Mouse (Mus musculus): ENCODE data around the gene Sspo. TPM values are rescaled to one million over a fixed set of nuclear protein-coding genes. Genes with fewer than 3 reads are reported as not detected.

Gene Sspo
- total RNA-seq, 2 experiments from 2014 or later, result 0.56 to 1.5 TPM

- peak; percentile 91 to 92 for DNase-seq (ENCODE audit: extremely low spot score in 1 of 2, low spot score in 2 of 2)
- TF ChIP-seq CTCF (IDR thresholded peaks at IDR 0.05), result no peak; the same call in 1 of the 2 replicates
- peak within 1 kb of the TSS; percentile 97 for H3K27ac ChIP-seq
- peak within 1 kb of the TSS; percentile 73 for H3K4me3 ChIP-seq
- intact Hi-C loops (cut with DNase I), result loop anchor here (1.0 to 5.0 kb wide), 4 partner anchors 17 to 360 kb away; partner anchors contain the start of genes Krba1, Lrrc61, Sspo and Zfp467
Observed at GRCm38 (mm10) chr6:48537105-48537954, 89.3 kb downstream of the Sspo start, which contains the start of gene Atp6v0e2. TSS of gene Atp6v0e2 (plus strand) at chr6:48537615.

- Histone ChIP-seq H3K27ac (peak overlapping the region; percentile 97), H3K4me3 (peak overlapping the region; percentile 73)
- TF ChIP-seq CTCF (IDR thresholded peaks at IDR 0.05), result peak; percentile 75
- intact Hi-C loops (cut with DNase I), result loop anchor here (5.0 kb wide), 2 partner anchors 92 to 142 kb away; partner anchors contain the start of genes Krba1, Sspo and Zfp467
- DNase-seq (ENCODE audit: extremely low spot score in 1 of 2, low spot score in 2 of 2), result peak; percentile 67 to 80
Observed at GRCm38 (mm10) chr6:48538841-48539737, 91.1 kb downstream of the Sspo start.

- DNase-seq (ENCODE audit: extremely low spot score in 1 of 2, low spot score in 2 of 2), result no peak
- no peak for TF ChIP-seq CTCF (IDR thresholded peaks at IDR 0.05)
- H3K4me3 ChIP-seq, result 0 out of 2 replicates have a peak overlapping the region, but pooled peaks have one; percentile 17
- no peak overlapping the region; the same call in 1 of the 2 replicates for H3K27ac ChIP-seq
- intact Hi-C loops (cut with DNase I), result loop anchor here (5.0 kb wide), 3 partner anchors 93 to 143 kb away; partner anchors contain the start of genes Krba1, Sspo and Zfp467
Observed at GRCm38 (mm10) chr6:48539860-48540259, 91.8 kb downstream of the Sspo start.

- no peak for TF ChIP-seq CTCF (IDR thresholded peaks at IDR 0.05)
- no peak for DNase-seq (ENCODE audit: extremely low spot score in 1 of 2, low spot score in 2 of 2)
- H3K27ac ChIP-seq, result no peak overlapping the region
- intact Hi-C loops (cut with DNase I), result loop anchor here (5.0 kb wide), 1 partner anchor 102 kb away; no protein-coding TSS in a partner anchor
- no peak overlapping the region for H3K4me3 ChIP-seq
Observed at GRCm38 (mm10) chr6:48540721-48541120, 92.7 kb downstream of the Sspo start.

- no peak for DNase-seq (ENCODE audit: extremely low spot score in 1 of 2, low spot score in 2 of 2)
- TF ChIP-seq CTCF (IDR thresholded peaks at IDR 0.05), result no peak
Observed at GRCm38 (mm10) chr6:48541560-48542450, 93.8 kb downstream of the Sspo start.

DNA sequence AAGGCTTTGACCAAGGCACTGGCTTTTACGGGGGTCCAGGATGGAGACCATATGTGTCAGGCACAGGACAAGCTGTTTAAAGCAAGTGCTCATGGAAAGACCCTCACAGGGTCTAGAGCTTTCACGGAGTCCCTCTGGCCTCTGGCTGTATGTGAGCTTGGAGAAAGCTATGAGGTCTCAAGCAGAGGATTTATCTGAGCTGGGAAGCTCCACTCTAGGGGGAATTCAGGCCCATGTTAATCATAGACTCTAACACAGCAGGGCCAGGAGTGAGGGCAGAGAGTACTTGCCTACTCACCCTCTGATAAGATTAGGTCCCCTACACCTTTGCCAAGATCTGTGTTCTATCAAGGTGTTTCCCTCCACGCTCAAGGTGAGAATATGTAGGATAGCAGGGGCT, 94.6 kb downstream of the Sspo start:
- no peak overlapping the region for H3K4me3 ChIP-seq
- no peak for DNase-seq (ENCODE audit: extremely low spot score in 1 of 2, low spot score in 2 of 2)
- intact Hi-C loops (cut with DNase I), result loop anchor here (5.0 kb wide), 1 partner anchor 100 kb away; no protein-coding TSS in a partner anchor
- TF ChIP-seq CTCF (IDR thresholded peaks at IDR 0.05), result no peak
- no peak overlapping the region for H3K27ac ChIP-seq

More at GRCm38 (mm10) chr6:48541560-48542450, 93.8 kb downstream of the Sspo start:
- intact Hi-C loops (cut with DNase I), result loop anchor here (5.0 kb wide), 1 partner anchor 100 kb away; no protein-coding TSS in a partner anchor
- Histone ChIP-seq H3K27ac (no peak overlapping the region), H3K4me3 (no peak overlapping the region)

DNA sequence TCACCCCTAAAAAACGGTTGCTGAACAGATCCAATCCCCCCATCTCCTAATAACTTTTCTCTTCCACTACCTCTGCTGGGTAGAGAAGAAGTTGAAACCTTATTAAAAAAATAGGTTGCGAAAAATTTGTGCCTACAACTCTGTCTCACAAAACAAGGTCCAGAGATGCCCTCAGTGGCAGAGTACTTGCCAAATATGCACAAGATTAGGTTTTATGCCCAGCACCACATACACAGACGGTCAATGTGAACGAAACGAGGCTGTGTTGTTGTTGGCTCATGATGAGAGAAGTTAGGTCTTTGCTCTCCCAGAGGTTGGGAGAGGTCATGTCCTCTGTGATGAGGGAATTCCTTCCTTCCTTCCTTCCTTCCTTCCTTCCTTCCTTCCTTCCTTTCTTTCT, 97.2 kb downstream of the Sspo start:
- H3K4me3 ChIP-seq, result no peak overlapping the region
- DNase-seq (ENCODE audit: extremely low spot score in 1 of 2, low spot score in 2 of 2), result no peak
- no peak for TF ChIP-seq CTCF (IDR thresholded peaks at IDR 0.05)
- no peak overlapping the region for H3K27ac ChIP-seq
- intact Hi-C loops (cut with DNase I), result no loop called here

- H3K27ac ChIP-seq, result no peak overlapping the region
- intact Hi-C loops (cut with DNase I), result no loop called here
- TF ChIP-seq CTCF (IDR thresholded peaks at IDR 0.05), result peak; percentile 29
- no peak for DNase-seq (ENCODE audit: extremely low spot score in 1 of 2, low spot score in 2 of 2)
- H3K4me3 ChIP-seq, result no peak overlapping the region
Observed at GRCm38 (mm10) chr6:48546271-48546670, 98.2 kb downstream of the Sspo start.

- H3K4me3 ChIP-seq, result no peak overlapping the region
- intact Hi-C loops (cut with DNase I), result no loop called here
- no peak for TF ChIP-seq CTCF (IDR thresholded peaks at IDR 0.05)
- no peak for DNase-seq (ENCODE audit: extremely low spot score in 1 of 2, low spot score in 2 of 2)
- H3K27ac ChIP-seq, result no peak overlapping the region
Observed at GRCm38 (mm10) chr6:48546858-48547257, 98.8 kb downstream of the Sspo start.

- no peak for DNase-seq (ENCODE audit: extremely low spot score in 1 of 2, low spot score in 2 of 2)
- intact Hi-C loops (cut with DNase I), result no loop called here
- H3K27ac ChIP-seq, result no peak overlapping the region
- no peak for TF ChIP-seq CTCF (IDR thresholded peaks at IDR 0.05)
- H3K4me3 ChIP-seq, result no peak overlapping the region
Observed at GRCm38 (mm10) chr6:48548314-48548713, 100.3 kb downstream of the Sspo start.

Small RNA genes lying within 50 kb of the gene (microRNA-seq; reads per million reads assigned to microRNA genes)
- 0 reads per million in 2 experiments for gene Gm24325

Other genes starting within 250 kb of the Sspo start
- gene Krba1, start 52.6 kb upstream of the Sspo start, total RNA-seq (2021), result 10 to 100 TPM; 52.7 to 53.1 TPM
- gene Zfp467, start 2.4 kb upstream of the Sspo start, total RNA-seq (2021), result 10 to 100 TPM; 22.5 to 23.8 TPM
- gene Atp6v0e2, start 89.4 kb downstream of the Sspo start, total RNA-seq (2021), result 100 to 1,000 TPM; 411 to 422 TPM
- gene Lrrc61, start 106.6 kb downstream of the Sspo start, total RNA-seq (2021), result 10 to 100 TPM; 35.8 to 36.8 TPM
- 10 to 100 TPM; 12.3 to 12.8 TPM for gene Rarres2, start 124.6 kb downstream of the Sspo start, total RNA-seq (2021)
- not detected for gene Gm45021, start 141.4 kb downstream of the Sspo start, total RNA-seq (2021)
- gene Repin1, start 145.7 kb downstream of the Sspo start, total RNA-seq (2021), result 10 to 100 TPM; 56.5 to 58.0 TPM
- not detected for gene Gm44965, start 145.7 kb downstream of the Sspo start, total RNA-seq (2021)
- 1 to 10 TPM; 6.3 to 8.3 TPM for gene Zfp775, start 153.8 kb downstream of the Sspo start, total RNA-seq (2021)
- gene AI854703, start 178.5 kb downstream of the Sspo start, total RNA-seq (2021), result 10 to 100 TPM; 14.9 to 17.1 TPM
- gene Gimap8, start 199.0 kb downstream of the Sspo start, total RNA-seq (2021), result under 1 TPM; 0.77 to 0.81 TPM
- gene Gimap9, start 227.9 kb downstream of the Sspo start, total RNA-seq (2021), result under 1 TPM; 0.57 to 0.75 TPM
- under 1 TPM in 1 of 2 experiments, not detected in 1; 0.33 TPM for gene Gimap4, start 236.3 kb downstream of the Sspo start, total RNA-seq (2021)